Mouse (Mus musculus) myocyte (in vitro differentiated cells): ENCODE measurements around the gene Rsph14. TPM values are rescaled to one million over a fixed set of nuclear protein-coding genes. Genes with fewer than 3 reads are reported as not detected.

Experiments
- H3K27me3 ChIP-seq: one replicate; pipeline ENCODE4 v1.6.1; 2011; ENCODE audit not compliant: control insufficient read depth, insufficient read depth, insufficient read length
- H3K36me3 ChIP-seq: one replicate; pipeline ENCODE4 v1.6.1; 2011; ENCODE audit not compliant: control insufficient read depth, insufficient read depth
- H3K4me2 ChIP-seq: one replicate; pipeline ENCODE4 v1.6.1; 2011; ENCODE audit warnings: low read depth, control low read depth
- H3K4me3 ChIP-seq: one replicate; pipeline ENCODE4 v1.5.1; 2011; ENCODE audit warnings: mild to moderate bottlenecking, control low read depth, moderate library complexity
- H3K79me2 ChIP-seq: one replicate; pipeline ENCODE4 v1.6.1; 2011; ENCODE audit not compliant: control insufficient read depth, insufficient read depth
- H3ac ChIP-seq: one replicate; pipeline ENCODE4 v1.6.1; 2011; ENCODE audit not compliant: control insufficient read depth, insufficient read length
- CEBPB ChIP-seq: IDR thresholded peaks from 2 replicates; pipeline ENCODE4 v1.6.1; 2011; ENCODE audit warnings: mild to moderate bottlenecking, moderate library complexity; ENCODE audit not compliant: poor library complexity, insufficient read depth, severe bottlenecking
- E2F4 ChIP-seq: IDR thresholded peaks from one replicate; pipeline ENCODE4 v1.6.1; 2011; ENCODE audit warnings: mild to moderate bottlenecking, control low read depth, moderate library complexity; ENCODE audit not compliant: insufficient read depth
- MAX ChIP-seq: IDR thresholded peaks from one replicate; pipeline ENCODE4 v1.6.1; 2011; ENCODE audit warnings: low read depth, mild to moderate bottlenecking, control low read depth
- MYOD1 ChIP-seq, 3 experiments: IDR thresholded peaks; one replicate each; pipeline ENCODE4 v1.6.1; 2011; ENCODE audit warnings: control low read depth in 2 of 3, low read depth in 2 of 3, mild to moderate bottlenecking in 2 of 3, moderate library complexity in 1 of 3; ENCODE audit not compliant: insufficient read length in 2 of 3, control insufficient read depth in 1 of 3
- MYOG ChIP-seq, 3 experiments: IDR thresholded peaks; one replicate each; pipeline ENCODE4 v1.6.1; 2011; ENCODE audit warnings: control low read depth in 2 of 3, low read depth in 2 of 3, mild to moderate bottlenecking in 2 of 3; ENCODE audit not compliant: insufficient read length in 2 of 3, control insufficient read depth in 1 of 3, insufficient read depth in 1 of 3
- POLR2A ChIP-seq: IDR thresholded peaks from one replicate; pipeline ENCODE4 v1.6.1; 2011; ENCODE audit warnings: low read depth, mild to moderate bottlenecking, control low read depth, moderate library complexity; ENCODE audit not compliant: insufficient read length
- POLR2AphosphoS2 ChIP-seq: IDR thresholded peaks from one replicate; pipeline ENCODE4 v1.6.1; 2011; ENCODE audit warnings: low read depth, control low read depth; ENCODE audit not compliant: insufficient read length
- REST ChIP-seq: IDR thresholded peaks from one replicate; pipeline ENCODE4 v1.6.1; 2011; ENCODE audit warnings: mild to moderate bottlenecking, control low read depth, moderate library complexity; ENCODE audit not compliant: insufficient read depth, insufficient read length
- SRF ChIP-seq: IDR thresholded peaks from one replicate; pipeline ENCODE4 v1.6.1; 2011; ENCODE audit warnings: low read depth; ENCODE audit not compliant: control insufficient read depth, insufficient read length
- TCF12 ChIP-seq: IDR thresholded peaks from one replicate; pipeline ENCODE4 v1.6.1; 2011; ENCODE audit warnings: mild to moderate bottlenecking, control low read depth; ENCODE audit not compliant: poor library complexity, insufficient read depth, severe bottlenecking
- TCF3 ChIP-seq: IDR thresholded peaks from one replicate; pipeline ENCODE4 v1.6.1; 2011; ENCODE audit warnings: low read depth, control low read depth; ENCODE audit not compliant: insufficient read length
- USF1 ChIP-seq: IDR thresholded peaks from one replicate; pipeline ENCODE4 v1.6.1; 2011; ENCODE audit warnings: low read depth, mild to moderate bottlenecking, control low read depth, moderate library complexity
- polyA plus RNA-seq: library from polyadenylated mRNA; unstranded; fragments of >200 nt; fragmentation: generic; extraction: Trizol; gene quantifications from one replicate; pipeline ENCODE4 v1.2.1, GENCODE M21; 2012; ENCODE audit warnings: missing spikeins

Gene Rsph14
- polyA plus RNA-seq, 1 experiment, result not detected

DNA sequence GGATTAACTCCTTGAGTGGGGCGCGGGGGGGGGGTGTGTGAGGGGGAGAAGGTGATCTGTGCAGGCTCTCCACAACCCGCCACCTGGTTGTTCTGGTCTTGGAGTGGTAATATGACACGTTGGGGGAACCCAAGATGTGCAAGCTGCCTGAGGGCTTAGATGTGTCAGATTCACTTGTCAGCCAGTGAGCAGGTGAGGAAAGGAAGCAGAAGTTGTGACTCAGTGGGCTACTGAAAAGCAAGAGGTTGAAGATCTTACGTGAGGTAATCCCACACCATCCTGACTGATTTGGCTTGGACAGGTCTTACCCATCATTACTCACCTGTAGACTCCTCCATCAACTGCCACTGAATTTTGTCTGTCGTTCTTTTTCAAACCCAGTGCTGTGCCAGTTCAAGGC is 30.2 kb upstream of the Rsph14 start:
- TF ChIP-seq REST (no peak), MYOG (IDR thresholded peaks at IDR 0.05; ENCODE audit: control insufficient read depth in 1 of 3, insufficient read depth in 1 of 3, insufficient read length in 2 of 3, low read depth in 2 of 3) (no peak), SRF (no peak), E2F4 (no peak), MAX (no peak), USF1 (no peak), MYOD1 (IDR thresholded peaks at IDR 0.05; ENCODE audit: control insufficient read depth in 1 of 3, insufficient read length in 2 of 3, low read depth in 2 of 3) (no peak), TCF3 (no peak), POLR2A (no peak), TCF12 (no peak), POLR2AphosphoS2 (no peak), CEBPB (no peak)
- H3K36me3 ChIP-seq, result no peaks in the 10 kb centered on the region
- H3K4me3 ChIP-seq, result peak overlapping the region; percentile 26
- H3K4me2 ChIP-seq, result peak overlapping the region; percentile 64
- no peaks in the 10 kb centered on the region for H3K27me3 ChIP-seq
- H3ac ChIP-seq, result no peak overlapping the region
- peaks cover 50% of the 10 kb centered on the region for H3K79me2 ChIP-seq

DNA sequence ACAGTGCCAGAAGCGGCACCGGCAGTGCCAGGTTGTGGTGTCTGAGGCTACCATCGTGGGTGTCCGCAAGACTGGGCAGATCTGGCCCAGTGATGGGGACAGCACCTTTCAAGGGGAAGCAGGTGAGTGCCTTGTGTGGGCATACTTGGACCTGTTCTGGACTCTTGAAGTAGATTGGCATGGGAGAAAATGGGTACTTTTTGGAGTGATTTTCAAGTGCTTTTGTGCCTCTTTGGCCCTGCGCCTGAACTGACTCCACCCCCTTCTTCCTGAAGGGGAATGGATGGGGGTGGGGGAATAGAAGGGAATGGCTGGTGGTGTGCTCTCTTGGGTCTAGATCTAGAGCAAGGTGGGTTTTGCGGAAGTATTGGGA is 29.8 kb upstream of the Rsph14 start:
- peaks cover 46% of the 10 kb centered on the region for H3K79me2 ChIP-seq
- no peak for TF ChIP-seq CEBPB
- TF ChIP-seq E2F4, result no peak
- TF ChIP-seq USF1, result no peak
- TF ChIP-seq TCF12, result no peak
- H3K27me3 ChIP-seq, result no peaks in the 10 kb centered on the region
- H3K4me3 ChIP-seq, result peak overlapping the region; percentile 26
- no peaks in the 10 kb centered on the region for H3K36me3 ChIP-seq
- H3ac ChIP-seq, result no peak overlapping the region
- H3K4me2 ChIP-seq, result peak overlapping the region; percentile 64

DNA sequence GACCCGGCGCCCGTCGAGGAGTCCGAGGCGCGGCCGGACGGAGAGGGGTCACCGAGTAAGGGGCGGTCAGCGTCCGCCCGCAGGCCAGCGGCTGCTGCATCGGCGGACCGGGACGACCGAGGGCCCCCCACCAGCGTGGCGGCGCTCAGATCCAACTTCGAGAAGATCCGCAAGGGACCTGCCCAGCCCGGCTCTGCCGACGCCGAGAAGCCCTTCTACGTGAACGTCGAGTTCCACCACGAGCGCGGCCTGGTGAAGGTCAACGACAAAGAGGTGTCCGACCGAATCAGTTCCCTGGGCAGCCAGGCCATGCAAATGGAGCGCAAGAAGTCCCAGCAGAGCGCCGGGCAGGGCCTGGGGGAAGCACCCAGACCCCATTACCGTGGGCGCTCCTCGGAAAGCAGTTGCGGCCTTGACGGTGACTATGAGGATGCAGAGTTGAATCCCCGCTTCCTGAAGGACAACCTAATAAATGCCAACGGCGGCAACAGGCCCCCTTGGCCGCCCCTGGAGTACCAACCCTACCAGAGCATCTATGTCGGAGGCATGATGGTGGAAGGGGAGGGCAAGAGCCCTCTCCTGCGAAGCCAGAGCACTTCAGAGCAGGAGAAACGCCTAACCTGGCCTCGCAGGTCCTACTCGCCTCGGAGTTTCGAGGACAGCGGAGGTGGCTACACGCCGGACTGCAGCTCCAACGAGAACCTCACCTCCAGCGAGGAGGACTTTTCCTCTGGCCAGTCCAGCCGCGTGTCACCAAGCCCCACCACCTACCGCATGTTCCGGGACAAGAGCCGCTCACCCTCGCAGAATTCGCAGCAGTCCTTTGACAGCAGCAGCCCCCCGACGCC is 29.2 kb upstream of the Rsph14 start:
- peaks cover 45% of the 10 kb centered on the region for H3K79me2 ChIP-seq
- H3K4me3 ChIP-seq, result peak overlapping the region; percentile 26
- H3ac ChIP-seq, result peak overlapping the region; percentile 53
- no peaks in the 10 kb centered on the region for H3K36me3 ChIP-seq
- TF ChIP-seq MYOD1 (IDR thresholded peaks at IDR 0.05; ENCODE audit: control insufficient read depth in 1 of 3, insufficient read length in 2 of 3, low read depth in 2 of 3) (no peak), POLR2A (no peak)
- H3K27me3 ChIP-seq, result no peaks in the 10 kb centered on the region
- peak overlapping the region; percentile 64 for H3K4me2 ChIP-seq

DNA sequence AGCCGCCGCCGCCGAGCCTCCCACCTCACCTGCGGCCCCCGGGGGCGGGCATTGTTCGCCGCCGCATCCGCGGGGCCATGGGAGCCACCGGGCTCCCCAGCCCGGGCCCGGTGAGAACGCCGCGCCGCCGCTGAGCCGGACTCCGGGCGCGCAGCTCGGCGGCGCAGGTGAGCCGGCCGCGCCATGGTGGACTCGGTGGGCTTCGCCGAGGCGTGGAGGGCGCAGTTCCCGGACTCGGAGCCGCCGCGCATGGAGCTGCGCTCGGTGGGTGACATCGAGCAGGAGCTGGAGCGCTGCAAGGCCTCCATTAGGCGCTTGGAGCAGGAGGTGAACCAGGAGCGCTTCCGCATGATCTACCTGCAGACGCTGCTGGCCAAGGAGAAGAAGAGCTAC is 28.5 kb upstream of the Rsph14 start:
- H3K27me3 ChIP-seq, result no peaks in the 10 kb centered on the region
- TF ChIP-seq POLR2AphosphoS2 (no peak), CEBPB (no peak), USF1 (no peak), MYOG (IDR thresholded peaks at IDR 0.05; ENCODE audit: control insufficient read depth in 1 of 3, insufficient read depth in 1 of 3, insufficient read length in 2 of 3, low read depth in 2 of 3) (peak in 1 of 3 experiments; percentile 13)
- H3K4me2 ChIP-seq, result peak overlapping the region; percentile 64
- peak overlapping the region; percentile 53 for H3ac ChIP-seq
- H3K36me3 ChIP-seq, result no peaks in the 10 kb centered on the region
- peaks cover 42% of the 10 kb centered on the region for H3K79me2 ChIP-seq
- H3K4me3 ChIP-seq, result peak overlapping the region; percentile 26

DNA sequence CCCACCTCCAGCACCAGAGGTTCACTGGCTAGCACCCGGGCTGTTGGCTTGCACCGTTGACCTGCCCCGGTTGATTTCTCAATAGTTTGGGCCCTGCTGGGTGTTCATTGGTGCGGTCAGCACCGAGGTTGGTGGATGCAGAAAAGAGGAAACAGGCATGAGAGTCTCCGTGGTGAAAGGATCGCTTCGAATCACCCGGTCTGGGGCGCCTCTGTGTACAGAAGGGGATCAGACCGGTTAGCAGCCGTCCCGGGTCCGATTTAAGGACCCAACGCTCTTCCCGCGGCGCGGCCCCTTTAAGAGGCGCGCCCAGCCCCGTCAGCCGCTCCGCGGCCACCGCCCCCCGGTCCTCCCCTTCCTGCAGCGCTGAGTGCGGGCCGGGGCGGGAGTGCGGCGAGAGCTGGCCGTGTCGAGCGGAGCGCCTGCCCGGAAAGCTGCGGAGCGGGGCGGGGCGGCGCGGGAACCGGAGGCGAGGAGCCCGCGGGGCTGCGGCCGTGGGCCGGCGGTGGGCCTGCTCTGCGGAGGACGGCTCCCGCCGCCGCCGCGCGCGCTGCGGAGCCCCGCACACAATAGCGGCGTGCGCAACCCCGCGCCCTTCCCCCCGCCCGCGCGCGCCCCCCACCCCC is 27.9 kb upstream of the Rsph14 start, which contains the start of gene Bcr:
Gene Bcr, plus strand, starts transcription at position 376 of the 626 bp plus-strand sequence.
- TF ChIP-seq CEBPB, result peak; percentile 42; the same call in 1 of the 2 replicates
- TF ChIP-seq POLR2A, result peak; percentile 81
- peak; percentile 63 for TF ChIP-seq POLR2AphosphoS2
- no peak for TF ChIP-seq MAX
- TF ChIP-seq MYOG (IDR thresholded peaks at IDR 0.05; ENCODE audit: control insufficient read depth in 1 of 3, insufficient read depth in 1 of 3, insufficient read length in 2 of 3, low read depth in 2 of 3), result peak in 1 of 3 experiments; percentile 38
- peak within 1 kb of the TSS; percentile 26 for H3K4me3 ChIP-seq

More for the DNA sequence above, 27.9 kb upstream of the Rsph14 start, which contains the start of gene Bcr:
- Histone ChIP-seq H3ac (peak within 1 kb of the TSS; percentile 53), H3K36me3 (no peaks in the 10 kb centered on the region), H3K79me2 (peaks cover 37% of the 10 kb centered on the region), H3K27me3 (no peaks in the 10 kb centered on the region), H3K4me2 (peak within 1 kb of the TSS; percentile 96)
